Mouse (Mus musculus): ENCODE measurements around the gene Khk.

The Khk gene

GRCm38 (mm10) chr5:30913060-30913841 lies 8.0 kb upstream of the Khk start, which contains the start of gene Emilin1:
Emilin1 (plus strand) TSS chr5:30913402.
- in situ Hi-C loops (cut with MboI; ENCODE audit: low sequenced_read_pairs) = no loop called here

DNA sequence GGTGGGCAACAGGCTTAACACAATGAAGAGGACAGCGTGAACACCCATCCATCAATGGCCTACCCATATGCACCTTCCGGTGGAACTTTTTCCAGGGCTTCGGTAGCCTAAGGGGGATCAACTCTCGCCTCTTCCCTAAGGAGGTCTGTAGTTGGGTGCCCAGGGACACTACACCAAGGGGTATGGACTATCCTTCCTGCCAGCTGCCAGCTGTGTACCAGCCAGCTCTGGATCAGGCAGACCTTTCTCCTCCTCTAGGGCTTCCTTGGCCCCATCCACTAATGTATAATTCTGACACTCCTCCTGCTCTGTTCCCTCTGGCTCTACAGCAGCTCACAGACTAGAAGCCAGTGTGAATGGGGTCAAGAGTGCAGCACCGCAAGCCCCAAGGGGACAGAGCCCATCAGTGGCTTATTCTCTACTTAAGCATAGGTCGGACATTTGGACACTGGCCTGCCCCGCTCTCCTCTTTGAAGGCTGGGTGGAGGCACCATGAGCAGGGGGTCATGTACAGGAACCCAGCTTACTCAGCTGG lies 7.1 kb upstream of the Khk start:
- in situ Hi-C loops (cut with MboI; ENCODE audit: low sequenced_read_pairs) = no loop called here

GRCm38 (mm10) chr5:30914849-30915248 lies 6.4 kb upstream of the Khk start:
- in situ Hi-C loops (cut with MboI; ENCODE audit: low sequenced_read_pairs) = no loop called here

DNA sequence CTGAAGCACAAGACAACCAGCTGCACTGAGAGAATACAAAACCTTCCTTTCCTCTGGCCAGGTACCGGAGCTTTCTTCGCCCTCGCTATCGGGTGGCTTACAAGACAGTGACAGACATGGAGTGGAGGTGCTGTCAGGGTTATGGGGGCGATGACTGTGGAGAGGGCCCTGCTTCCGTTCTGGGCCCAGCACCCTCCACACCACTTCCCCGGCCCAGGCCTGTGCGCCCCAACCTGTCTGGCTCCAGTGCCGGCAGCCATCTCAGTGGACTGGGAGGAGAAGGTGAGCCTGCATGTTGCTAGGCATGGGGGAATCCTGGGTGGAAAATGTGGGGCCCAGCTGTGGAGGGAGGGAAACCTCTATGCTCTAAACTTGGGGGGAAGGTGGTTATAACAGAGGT lies 5.8 kb upstream of the Khk start:
- in situ Hi-C loops (cut with MboI; ENCODE audit: low sequenced_read_pairs) = no loop called here

DNA sequence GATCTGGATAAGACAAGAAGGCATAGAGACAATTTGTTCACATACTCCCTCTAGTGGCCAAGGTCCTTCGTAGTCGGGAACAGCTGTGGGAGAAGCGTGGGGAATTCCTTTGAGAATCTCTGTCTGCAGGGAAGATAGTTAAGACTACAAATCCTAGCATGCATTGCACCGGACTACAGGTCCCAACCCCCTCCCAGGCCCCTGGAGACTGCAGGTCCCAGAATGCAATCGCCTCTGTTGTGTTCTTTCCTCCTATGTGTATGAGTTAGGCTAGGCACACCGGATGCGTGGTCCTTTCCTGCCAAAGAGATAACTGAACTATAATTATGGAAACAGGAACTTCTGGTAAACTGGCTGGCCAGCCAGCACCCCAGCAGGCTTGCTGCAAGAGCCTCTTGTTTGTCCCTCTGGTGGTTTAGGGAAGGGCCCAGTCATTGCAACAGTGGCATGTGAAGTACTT lies 5.2 kb upstream of the Khk start:
- in situ Hi-C loops (cut with MboI; ENCODE audit: low sequenced_read_pairs) = no loop called here

DNA sequence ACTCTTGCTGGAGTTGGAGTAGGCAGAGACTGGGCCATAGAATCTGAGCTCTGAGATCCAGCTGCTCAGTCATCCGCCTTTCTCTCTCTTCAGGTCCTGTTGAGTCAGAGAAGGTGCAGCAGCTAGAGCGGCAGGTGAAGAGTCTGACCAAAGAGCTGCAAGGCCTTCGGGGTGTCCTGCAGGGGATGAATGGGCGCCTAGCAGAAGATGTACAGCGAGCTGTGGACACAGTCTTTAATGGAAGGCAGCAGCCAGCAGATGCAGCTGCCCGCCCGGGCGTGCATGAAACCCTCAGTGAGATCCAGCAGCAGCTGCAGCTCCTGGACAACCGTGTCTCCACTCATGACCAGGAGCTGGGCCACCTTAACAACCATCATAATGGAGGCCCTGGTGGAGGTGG lies 4.4 kb upstream of the Khk start:
- in situ Hi-C loops (cut with MboI; ENCODE audit: low sequenced_read_pairs) = no loop called here

DNA sequence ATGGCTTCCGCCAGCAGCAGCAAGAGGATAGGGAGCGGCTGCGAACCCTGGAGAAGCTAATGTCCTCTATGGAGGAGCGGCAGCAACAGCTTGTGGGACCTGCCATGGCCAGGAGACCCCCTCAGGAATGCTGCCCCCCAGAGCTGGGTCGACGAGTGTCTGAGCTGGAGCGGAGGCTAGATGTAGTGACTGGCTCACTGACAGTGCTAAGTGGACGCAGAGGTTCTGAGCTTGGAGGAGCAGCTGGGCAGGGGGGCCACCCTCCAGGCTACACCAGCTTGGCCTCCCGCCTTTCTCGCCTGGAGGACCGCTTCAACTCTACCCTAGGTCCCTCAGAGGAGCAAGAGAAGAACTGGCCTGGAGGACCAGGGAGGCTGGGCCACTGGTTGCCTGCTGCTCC lies 3.9 kb upstream of the Khk start:
- in situ Hi-C loops (cut with MboI; ENCODE audit: low sequenced_read_pairs) = no loop called here

DNA sequence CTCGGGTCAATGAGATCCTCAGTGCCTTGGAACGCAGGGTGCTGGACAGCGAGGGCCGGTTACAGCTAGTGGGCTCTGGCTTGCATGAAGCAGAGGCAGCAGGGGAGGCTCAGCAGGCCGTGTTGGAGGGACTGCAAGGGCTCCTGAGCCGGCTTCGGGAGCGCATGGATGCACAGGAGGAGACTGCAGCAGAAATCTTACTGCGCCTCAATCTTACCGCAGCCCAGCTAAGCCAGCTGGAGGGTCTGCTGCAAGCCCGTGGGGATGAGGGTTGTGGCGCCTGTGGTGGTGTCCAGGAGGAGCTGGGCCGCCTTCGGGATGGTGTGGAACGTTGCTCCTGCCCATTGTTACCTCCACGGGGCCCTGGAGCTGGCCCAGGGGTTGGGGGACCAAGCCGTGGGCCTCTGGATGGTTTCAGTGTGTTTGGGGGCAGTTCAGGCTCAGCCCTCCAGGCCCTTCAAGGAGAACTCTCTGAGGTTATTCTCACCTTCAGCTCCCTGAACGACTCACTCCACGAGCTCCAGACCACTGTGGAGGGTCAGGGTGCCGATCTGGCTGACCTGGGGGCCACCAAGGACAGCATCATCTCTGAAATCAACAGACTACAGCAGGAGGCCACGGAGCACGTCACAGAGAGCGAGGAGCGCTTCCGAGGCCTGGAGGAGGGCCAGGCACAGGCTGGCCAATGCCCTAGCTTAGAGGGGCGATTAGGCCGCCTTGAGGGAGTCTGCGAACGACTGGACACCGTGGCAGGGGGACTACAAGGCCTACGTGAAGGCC lies 3.1 kb upstream of the Khk start:
- in situ Hi-C loops (cut with MboI; ENCODE audit: low sequenced_read_pairs) = no loop called here

- in situ Hi-C loops (cut with MboI; ENCODE audit: low sequenced_read_pairs) = no loop called here
These were observed 2.5 kb upstream of the Khk start for GRCm38 (mm10) chr5:30918691-30919090.

GRCm38 (mm10) chr5:30919831-30920614 lies 1.2 kb upstream of the Khk start:
- in situ Hi-C loops (cut with MboI; ENCODE audit: low sequenced_read_pairs) = no loop called here

- in situ Hi-C loops (cut with MboI; ENCODE audit: low sequenced_read_pairs) = no loop called here
These were observed 610 bp upstream of the Khk start for GRCm38 (mm10) chr5:30920621-30921020.

DNA sequence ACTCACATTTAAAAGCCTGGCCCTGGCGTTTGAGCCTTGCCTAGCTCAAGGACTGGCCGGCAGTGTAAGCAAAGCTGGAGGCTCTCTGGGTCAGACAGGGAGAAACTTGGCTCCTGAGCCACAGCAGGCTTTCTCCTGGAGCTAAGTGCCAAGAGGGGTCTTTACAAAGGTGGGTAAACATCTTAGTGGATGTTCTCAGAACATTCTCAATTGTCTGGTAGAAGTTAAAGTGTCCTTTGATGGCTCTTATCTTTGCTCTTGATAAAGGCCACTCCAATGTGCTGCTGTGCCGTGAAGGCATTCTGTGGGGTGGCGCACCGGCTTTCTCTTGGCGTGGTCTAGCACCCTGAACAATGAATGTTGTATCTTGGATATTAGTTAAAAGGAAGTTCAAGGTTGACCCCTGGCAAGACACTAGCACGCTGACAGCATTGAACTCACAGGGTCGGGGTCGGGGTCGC lies 1.4 kb downstream of the Khk start:
- in situ Hi-C loops (cut with MboI; ENCODE audit: low sequenced_read_pairs) = no loop called here

DNA sequence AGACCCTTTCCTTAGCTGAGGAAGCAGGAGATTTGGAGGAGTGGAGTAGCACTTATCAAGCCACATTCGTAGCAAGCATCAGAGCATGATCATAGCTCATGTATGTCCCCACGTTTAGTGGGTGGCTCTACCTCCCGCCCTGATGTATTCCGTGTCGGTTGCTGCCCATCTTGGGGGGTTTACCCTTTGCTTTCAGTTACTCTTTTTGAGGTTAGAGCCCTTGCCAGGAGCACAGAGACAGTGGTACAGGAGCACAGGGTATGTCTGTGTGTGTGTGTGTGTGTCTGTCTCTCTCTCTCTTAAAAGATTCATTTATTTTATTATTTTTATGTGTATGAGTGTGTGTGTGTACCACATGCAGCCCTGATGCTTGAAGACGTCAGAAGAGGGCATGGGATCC lies 1.9 kb downstream of the Khk start:
- in situ Hi-C loops (cut with MboI; ENCODE audit: low sequenced_read_pairs) = no loop called here

DNA sequence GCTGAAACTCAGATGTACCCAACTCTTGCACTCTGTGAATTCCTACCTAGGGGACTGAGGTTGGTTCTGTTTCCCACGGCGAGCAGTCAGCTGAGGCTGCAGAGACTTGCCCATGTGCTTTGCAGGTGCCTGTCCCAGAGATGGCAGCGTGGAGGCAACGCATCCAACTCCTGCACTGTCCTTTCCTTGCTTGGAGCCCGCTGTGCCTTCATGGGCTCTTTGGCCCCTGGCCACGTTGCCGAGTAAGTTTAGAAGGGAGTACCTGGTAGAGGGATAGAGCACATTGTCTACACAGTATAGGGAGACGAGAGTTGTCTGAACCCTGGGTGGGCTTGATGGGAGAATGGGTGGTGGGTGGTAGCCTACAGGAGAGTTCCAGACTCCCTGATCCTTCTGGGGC lies 3.4 kb downstream of the Khk start:
- in situ Hi-C loops (cut with MboI; ENCODE audit: low sequenced_read_pairs) = no loop called here

DNA sequence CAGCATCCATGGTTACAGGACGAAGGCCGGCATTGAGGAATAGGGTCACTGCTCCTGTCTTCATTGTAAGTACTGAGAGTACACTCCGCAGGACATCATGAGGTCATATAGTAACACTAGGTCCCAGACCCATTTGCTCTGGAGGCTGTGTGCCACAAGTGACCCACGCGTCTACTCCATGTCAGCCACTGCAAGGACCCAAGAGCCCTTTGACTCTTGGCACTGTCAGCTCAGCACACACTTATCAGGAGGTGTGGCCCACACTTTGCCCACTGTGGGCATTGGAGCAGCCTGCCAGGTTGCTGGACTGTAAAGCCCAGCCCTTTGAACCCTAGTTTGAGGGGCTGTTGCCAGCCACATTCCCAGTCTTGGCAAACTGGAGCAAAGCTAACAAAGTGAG lies 4.0 kb downstream of the Khk start:
- in situ Hi-C loops (cut with MboI; ENCODE audit: low sequenced_read_pairs) = no loop called here

DNA sequence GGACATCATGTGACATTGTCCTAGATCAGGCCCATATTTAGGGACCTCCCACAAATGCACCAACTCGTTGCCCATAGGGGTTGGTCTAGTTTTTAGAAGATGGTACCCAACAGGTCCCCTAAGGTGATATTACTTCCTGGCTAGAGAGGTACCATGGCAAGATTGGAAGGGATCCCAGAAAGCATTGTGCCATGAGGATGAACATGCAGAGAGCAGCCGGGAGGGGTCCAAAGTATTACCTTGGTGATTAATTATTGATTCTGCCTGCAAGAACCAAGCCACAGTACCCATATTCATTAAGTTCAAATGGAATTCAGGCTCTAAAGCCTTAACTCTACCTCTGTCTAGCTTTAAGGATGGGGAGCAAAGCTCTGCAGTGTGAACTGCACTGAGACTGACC lies 4.8 kb downstream of the Khk start:
- in situ Hi-C loops (cut with MboI; ENCODE audit: low sequenced_read_pairs) = no loop called here

- in situ Hi-C loops (cut with MboI; ENCODE audit: low sequenced_read_pairs) = no loop called here
These were observed 6.8 kb downstream of the Khk start for GRCm38 (mm10) chr5:30927945-30928529.

GRCm38 (mm10) chr5:30930121-30930520 lies 8.9 kb downstream of the Khk start:
- in situ Hi-C loops (cut with MboI; ENCODE audit: low sequenced_read_pairs) = no loop called here

DNA sequence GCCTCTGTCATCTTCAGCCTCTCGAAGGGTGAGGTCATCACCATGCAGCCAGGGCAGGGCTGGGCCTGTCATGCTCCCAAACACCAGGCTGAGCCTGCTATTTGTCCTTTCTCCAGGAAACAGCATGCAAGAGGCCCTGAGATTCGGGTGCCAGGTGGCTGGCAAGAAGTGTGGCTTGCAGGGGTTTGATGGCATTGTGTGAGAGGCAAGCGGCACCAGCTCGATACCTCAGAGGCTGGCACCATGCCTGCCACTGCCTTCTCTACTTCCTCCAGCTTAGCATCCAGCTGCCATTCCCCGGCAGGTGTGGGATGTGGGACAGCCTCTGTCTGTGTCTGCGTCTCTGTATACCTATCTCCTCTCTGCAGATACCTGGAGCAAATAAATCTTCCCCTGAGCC lies 9.6 kb downstream of the Khk start:
- in situ Hi-C loops (cut with MboI; ENCODE audit: low sequenced_read_pairs) = no loop called here

DNA sequence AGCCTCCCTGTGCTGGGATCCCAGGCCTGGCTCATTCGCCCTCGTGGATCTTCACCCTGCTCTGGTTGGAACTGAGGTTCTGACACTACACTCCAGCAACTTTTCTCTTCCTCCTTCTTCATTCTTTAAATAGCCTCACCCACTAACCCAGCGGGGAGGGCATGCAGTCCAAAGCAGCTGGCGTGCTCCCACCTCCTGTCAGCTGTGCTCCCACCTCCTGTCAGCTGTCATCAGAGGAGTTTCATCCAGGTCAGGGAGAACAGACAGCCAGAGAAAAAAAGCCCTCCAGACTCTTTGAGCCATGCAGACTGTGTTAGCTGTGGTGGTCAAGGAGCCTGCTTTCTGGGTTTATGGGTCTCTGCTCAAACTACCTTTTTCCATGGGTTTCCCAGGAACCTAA lies 10.1 kb downstream of the Khk start:
- in situ Hi-C loops (cut with MboI; ENCODE audit: low sequenced_read_pairs) = no loop called here

DNA sequence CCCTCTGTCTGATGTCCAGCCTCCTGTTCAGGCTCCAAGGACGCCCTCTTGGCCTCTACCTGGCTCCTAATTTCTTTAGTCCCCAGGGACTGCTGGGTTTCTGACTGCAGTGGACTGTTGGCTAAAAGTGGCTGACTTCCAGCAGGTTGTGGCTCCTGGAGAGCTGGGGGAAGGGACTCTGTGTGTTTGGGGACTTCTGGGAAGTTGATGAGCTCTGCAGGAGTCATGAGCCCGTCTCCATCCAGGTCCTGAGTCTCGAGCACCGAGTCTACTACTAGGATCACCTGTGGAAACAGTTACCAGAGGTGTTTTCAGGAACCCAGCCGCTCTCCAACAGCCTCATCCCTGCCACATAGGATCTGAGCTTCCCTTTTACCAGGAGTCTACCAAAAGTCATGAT lies 12.5 kb downstream of the Khk start:
- in situ Hi-C loops (cut with MboI; ENCODE audit: low sequenced_read_pairs) = no loop called here

Data from CH12F3 (cell line).